Mouse (Mus musculus): Measurements from ENCODE around the gene A1bg. TPM values are rescaled to one million over a fixed set of nuclear protein-coding genes. Genes with fewer than 3 reads are reported as not detected.

The A1bg gene
- total RNA-seq (2021): not detected
- long read RNA-seq, experiment 1, partial matches to known transcripts: 0 of 1 reads
- long read RNA-seq, experiment 1, other reads (novel, unspliced or antisense): 1 of 1 reads
- long read RNA-seq, experiment 2: 0 reads

DNA sequence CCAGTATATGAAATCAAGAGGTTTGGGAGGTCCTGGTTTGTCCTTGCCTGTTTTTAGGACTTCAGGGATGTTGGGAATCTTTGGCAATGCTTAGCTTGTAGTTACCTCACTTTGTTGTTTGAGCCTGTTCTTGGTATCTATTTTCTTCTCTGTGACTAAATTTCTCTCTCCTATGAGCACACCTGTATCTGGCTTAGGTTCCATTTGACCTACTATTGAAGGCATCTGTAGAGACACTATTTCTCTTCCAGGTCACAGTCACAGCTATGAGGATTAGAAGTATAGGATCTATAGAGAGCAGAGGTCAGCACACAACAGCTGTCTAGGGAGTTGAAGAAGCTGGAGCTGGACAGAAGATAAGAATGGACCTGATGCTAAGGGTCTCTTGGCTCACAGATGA lies at the start of gene A1bg:
TSS of gene A1bg (minus strand) at position 101 of the 400 bp plus-strand sequence.
- DNase-seq: no peak

DNA sequence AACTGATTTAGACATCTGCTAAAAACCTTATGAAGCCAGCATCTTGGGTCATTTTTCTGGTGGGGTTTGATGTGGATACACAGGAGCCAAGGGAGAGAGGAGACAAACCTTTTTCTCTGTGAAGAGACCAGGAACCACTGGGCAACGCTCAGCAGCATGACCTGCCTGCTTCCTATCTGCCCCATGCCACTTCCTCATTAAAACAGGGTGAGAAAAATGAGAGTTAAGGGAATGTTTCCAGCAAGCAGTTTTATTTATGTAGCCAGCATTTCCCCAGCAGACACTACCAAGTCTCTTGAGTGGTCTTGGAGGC lies 45.7 kb upstream of the A1bg start:
- no peak for DNase-seq

DNA sequence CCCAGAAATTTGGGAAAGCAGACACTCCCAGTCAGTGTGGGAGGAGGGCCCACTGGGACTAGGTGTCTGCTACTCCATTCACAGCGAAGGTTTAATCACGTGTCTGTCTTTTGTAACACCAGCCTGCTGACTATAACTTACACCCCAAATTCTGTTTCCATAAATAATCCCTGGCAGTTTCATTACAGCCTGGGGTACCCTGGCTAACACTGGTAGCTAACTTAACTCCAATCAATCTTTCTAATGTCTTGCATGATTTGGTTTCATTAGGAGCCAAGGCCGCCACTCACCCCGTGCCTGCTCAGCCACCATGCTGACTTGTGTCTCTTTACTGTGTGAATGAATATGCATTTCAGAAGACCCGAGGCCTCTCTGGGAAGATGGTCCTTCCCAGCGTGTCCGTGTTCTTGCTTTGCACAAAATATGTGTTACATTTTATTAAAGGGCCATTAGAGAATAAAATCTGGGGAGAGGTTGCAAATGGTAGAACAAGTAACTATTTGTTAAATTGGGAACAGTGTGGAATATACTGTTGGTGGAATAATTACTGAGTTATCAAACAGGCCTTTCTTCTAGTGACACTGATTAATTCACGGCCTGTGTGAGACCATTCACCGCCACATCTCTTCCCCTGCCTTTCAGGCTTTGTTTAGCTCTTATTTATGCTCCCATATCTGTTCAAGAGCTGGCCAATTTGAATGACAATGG lies 45.2 kb upstream of the A1bg start:
- DNase-seq: no peak

DNA sequence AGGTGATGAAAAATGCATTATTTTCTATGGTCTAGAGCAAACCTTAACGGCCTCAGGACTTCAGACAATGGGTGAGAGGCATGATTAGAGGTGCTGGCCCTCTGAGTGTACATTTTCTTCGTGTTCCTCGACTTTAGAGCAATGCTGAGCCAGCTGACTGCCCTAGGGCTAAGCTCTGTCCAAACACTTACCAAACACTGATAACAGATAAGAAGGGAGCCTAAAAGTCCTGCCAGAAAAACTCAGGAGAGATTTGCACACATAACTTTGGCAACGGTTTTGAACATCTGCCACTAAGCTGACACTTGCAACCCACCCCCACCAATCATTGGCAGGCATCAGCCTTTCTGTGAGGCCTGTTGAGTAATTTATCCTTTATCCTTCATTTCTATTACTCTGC lies 2.9 kb upstream of the A1bg start:
- no peak for DNase-seq

DNA sequence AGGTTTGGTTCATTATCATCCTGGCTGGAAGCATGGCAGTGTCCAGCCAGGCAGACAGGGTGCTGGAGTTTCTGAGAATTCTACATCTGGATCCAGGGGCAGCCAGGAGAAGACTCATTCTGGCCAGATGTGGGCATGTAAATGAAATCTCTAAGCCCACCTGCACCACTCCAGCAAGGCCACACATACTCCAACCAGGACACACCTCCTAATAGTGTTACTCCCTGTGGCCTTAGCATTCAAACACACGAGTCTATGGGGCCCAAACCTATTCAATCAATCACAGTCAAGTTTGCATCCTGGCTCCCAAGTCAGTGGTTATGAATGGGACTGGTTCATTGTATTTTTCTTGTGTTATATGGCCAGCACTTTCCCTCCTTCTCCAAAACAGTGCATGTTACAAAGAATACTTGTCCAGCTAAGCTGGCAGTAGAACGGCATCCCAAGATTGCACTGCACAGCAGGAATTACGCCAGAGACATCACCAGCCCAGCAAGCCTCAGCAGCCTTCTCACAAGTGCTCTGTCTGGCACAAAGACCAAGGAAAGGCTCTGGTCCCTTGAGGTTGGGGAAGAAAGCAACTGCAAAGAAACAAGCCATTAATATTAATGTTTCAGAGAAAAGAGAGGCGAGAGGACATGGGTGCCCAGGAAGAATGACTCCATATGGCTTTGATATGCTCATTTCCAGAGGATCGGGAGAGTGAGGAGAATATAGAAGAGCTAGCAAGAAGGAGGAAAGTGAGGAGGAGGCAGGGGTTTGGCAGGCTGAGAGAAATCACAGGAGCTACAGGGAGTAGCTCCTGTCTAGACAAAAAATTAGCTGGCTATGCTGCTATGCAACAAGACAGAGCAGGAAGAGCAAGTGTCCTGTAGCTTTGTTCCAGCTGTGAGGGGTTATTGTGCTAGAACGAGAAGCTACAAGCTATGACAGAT lies 18.8 kb downstream of the A1bg start:
- no peak for DNase-seq

DNA sequence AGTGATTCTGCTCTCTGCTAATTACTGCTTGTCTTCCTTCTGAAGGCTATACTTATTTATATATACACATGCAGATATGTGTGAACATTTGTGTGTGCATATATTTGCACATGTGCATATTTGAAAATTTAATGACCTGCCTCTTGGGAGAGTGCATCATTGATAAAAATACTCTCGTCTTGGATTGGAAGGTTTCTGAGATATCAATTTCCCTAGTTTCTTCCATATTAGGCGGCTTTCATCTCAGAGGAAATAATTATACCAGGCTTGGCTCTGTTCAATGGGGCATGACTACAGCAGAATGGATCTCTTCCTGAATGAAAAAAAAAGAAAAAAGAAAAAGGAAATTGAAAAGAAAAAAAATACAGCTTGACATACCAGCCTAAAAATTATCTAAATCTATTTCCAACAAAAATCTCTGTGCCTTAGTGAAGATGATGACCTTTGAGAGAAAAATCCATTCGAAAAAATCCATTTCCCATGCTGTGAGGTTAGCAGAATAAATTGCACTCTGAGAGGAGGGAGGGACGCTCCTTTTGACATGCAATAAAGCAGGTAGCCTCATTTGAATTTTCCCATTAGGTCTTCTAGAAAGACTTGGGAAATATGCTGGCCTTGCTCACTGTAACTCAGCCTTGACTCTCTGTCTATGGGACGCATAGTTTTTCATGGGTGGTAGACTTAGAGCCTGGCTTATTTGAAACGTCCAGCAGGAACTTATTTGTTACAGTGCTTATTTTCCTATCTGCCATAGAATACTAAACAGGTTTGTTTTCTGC lies 24.4 kb downstream of the A1bg start:
- no peak for DNase-seq

DNA sequence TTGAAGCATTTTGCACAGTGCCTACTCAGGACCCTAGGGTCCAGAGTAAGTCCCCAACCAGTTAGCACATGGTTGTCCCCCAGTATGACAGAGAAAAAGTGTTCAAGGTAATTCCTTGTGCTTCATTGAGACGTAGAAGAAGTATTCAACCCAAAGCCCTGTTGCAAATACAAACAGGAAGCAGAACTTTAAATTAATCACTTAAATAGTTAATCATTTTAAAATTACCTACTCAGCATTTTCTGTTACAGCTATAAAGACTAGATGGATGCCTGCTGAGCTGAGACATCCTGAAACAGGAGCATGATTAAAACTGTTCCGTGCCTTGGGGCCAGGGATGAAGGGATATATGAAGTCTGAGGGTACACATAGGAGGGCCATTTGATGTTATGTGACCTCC lies 26.8 kb downstream of the A1bg start:
- DNase-seq: no peak

DNA sequence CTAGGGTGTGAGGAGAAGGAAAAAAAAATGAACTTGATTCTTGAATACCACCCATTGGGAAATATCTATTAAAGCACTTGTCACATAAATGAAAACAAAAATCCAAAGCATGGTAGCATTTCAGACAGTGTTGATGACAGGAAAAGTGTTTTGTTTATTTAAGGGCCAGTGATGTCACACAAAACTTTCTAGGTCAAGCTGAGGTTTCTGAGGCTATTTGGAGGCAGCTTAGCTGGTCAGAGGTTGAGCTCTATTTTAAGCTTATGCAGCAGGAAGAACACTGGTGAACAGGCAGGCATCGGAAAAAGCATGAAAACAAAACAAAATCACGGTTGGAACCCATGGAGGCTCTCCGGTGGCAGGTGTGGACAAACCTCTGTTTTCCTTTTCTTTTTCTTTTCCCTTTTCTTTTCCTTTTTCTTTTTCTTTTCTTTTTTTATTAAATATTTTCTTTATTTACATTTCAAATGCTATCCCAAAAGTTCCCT lies 29.8 kb downstream of the A1bg start:
- no peak for DNase-seq

DNA sequence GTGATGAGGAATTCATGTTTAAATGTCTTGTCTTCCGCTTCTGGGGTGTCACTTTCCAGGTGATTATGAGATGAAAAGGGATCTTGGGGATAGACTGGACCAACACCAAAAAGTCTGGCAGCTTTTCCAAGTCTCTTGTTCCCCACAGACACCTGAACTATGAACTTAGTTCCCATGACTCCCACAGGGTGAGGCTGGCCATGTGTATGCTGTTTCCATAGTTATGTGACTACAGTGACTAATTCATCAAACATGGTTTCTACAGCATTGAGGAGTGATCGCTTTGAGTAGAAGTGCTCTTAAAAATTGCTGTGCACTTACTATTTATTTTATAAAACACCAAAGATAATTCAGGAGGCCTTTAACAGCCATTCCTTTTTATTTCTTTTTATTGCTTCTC lies 34.1 kb downstream of the A1bg start:
- no peak for DNase-seq

DNA sequence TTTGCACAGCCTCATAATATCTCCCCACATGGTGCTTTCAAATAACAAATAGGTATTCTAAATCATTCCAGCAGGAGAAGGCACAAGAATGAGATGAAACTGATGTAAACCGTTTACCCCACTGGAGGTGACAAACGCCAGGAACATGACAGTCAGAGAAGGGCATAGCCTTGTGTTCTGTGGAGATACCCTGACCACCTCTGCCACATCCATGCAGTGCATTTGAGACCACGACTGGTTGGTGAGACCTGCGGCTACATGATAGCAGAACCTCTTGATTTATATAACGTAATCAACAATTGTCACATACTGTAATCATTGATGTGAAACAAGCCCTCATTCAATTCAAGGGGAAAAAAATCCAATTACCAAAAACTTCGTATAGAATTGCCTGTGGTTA lies 47.1 kb downstream of the A1bg start:
- DNase-seq: no peak

DNA sequence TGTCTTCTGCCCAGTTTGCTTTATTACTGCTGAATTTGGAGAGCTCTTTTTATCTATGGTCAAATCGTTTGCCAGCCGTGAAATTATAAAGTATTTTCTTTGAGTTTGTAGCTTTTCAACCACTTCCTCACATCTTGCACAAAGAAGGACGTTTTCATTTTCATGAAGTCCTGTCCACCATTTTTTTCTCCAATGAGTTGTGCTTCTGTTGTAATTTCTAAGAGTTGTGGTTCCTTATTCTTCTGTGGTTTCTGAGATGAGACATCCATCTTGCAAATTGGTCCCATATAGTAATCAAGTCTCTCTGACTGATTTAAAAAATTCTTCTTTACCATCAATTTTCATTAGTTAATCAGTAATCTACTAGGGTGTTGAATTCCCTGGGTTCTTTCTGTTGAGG lies 60.4 kb downstream of the A1bg start:
- DNase-seq: no peak

DNA sequence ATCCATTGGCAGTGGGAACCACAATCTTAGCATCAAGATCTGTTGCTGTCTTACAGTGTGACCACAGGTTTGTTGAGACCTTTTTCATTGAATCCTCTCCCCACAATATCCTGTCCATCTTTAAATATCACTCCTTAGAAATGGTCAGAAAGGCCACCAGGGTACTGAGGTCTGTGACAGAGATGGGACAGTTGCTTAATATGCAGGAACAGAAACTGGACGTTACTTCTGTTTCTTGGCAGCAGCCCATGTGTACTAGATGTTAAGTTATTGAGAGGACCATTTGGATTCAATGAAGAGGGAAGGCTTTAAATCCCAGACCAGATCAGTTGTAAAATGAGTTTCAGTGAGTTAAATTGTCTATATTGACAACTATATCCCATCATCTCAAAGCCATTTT lies 67.7 kb downstream of the A1bg start:
- DNase-seq: no peak

DNA sequence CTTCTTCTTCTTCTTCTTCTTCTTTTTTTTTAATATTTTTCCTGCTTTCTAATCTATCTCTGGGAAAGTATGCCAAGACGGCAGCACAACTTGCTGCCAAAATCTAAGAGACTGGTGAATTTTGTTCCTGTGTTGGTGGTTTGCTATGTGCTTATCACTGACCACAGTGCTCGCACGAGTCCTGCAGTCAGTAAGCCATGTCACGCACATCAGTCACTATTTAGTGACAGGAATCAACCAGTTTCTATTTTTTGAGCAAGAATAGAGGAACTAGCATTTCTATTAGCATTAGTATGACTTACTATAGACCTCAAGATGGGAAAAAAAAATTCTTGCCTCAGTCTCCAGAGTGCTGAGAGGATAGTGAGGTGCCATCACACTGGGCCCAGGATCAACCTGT lies 68.7 kb downstream of the A1bg start:
- DNase-seq: no peak

DNA sequence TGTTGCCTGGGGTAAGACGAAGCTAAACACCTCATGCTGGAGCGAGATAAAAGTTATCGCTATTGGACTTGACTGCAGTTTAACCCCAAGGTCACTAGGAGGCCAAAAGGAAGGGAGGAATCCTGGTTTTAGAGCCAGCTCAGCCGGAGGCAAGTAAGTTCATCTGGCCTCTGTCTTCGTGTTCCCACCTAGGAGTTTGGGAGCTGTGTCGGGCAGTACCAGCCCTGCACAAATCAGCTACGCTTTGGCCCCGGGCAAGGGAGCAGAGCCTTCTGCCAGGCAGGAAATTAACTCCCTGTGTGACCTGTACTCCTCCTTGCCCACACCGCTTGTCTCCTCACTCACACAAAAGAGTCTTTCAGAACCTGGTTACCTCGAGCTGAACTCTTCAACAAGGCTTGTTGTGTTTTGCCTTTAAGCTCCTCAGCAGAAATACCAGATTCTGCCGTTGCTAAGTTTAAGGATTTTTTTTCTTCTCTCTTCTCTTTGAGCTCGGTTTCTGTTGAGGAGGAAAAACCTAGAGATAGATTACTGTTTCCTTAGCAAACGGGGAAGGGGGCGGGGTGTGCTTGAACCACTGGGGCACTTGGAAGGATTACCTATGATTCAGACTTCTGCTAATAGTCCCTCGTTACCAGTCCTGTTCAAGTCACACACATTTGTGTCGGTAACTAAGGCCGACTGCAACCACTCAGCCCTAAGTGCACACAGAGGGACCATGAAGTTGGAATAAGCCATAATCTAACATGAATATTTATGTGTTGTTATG lies 69.4 kb downstream of the A1bg start, which contains the start of gene Fam84b:
TSS of gene Fam84b (minus strand) at position 548 of the 769 bp plus-strand sequence.
- DNase-seq: peak; percentile 6

DNA sequence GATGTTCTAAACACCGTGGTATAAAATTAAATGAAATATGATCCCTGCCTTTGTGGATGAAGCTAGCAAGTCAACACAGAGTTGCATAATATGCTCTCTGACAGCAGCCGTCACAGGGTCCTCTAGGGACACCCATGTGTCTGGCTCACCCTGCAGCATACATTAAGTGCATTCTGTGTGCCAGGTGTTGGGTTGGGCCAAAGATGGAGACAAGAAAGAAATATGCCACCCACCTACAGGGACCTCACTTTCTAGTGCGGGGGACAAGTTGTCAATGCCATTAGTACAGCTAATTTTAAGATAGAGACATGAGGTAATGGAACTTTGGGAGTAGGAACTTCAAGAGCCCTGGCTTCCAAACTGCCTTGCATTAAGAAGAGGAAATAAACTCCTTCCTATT lies 74.2 kb downstream of the A1bg start:
- DNase-seq: no peak

Other genes with a start within 250 kb of the A1bg start
- 1 to 10 TPM; 2.1 to 2.8 TPM for gene Fam84b, start 69.2 kb downstream of the A1bg start, total RNA-seq (2021)